Mouse (Mus musculus) ES-E14 (cell line): ENCODE results near the gene Emsy.

ENCODE experiments used
- CHD2 ChIP-seq: IDR thresholded peaks from 2 replicates; pipeline ENCODE4 v1.6.1; 2014; ENCODE audit warnings: mild to moderate bottlenecking, low read depth, low read length, inconsistent platforms
- MAFK ChIP-seq: IDR thresholded peaks from 2 replicates; pipeline ENCODE4 v1.6.1; 2014; ENCODE audit warnings: mild to moderate bottlenecking, low read depth, low read length, inconsistent platforms; ENCODE audit not compliant: insufficient read depth
- ZC3H11A ChIP-seq: IDR thresholded peaks from 2 replicates; pipeline ENCODE4 v1.6.1; 2012; ENCODE audit warnings: low read depth, mild to moderate bottlenecking, inconsistent platforms, low read length, borderline replicate concordance
- ZNF384 ChIP-seq: IDR thresholded peaks from 2 replicates; pipeline ENCODE4 v1.6.1; 2012; ENCODE audit warnings: low read depth, low read length, inconsistent platforms

GRCm38 (mm10) chr7:98558128-98558921 is 98.3 kb downstream of the Emsy start:
- TF ChIP-seq ZNF384, result no peak
- TF ChIP-seq MAFK, result no peak
- no peak for TF ChIP-seq CHD2
- no peak for TF ChIP-seq ZC3H11A
